Mouse (Mus musculus) stomach, embryonic 15.5 days (tissue): ENCODE measurements around the gene Katnal1. TPM values are rescaled to one million over a fixed set of nuclear protein-coding genes. Genes with fewer than 3 reads are reported as not detected.

ENCODE experiments used
- ATAC-seq: fragments of 200-750 bp; cut with Nextera tagmentation; 2 replicates; pipeline ENCODE4 v1.8.0; 2017; ENCODE audit warnings: low read depth, moderate number of reproducible peaks, moderate TSS enrichment; ENCODE audit not compliant: insufficient read depth, low FRiP score
- H3K27ac ChIP-seq: fragments of 300-500 bp; sonication (generic); 2 replicates; pipeline ENCODE4 v1.5.1; 2015; ENCODE audit warnings: mild to moderate bottlenecking, inconsistent platforms
- H3K27me3 ChIP-seq: fragments of 300-500 bp; sonication (generic); replicated peaks from 2 replicates; pipeline ENCODE4 v1.6.1; 2015; ENCODE audit warnings: inconsistent platforms
- H3K36me3 ChIP-seq: fragments of 300-500 bp; sonication (generic); 2 replicates; pipeline ENCODE4 v1.6.1; 2015; ENCODE audit warnings: inconsistent platforms
- H3K4me1 ChIP-seq: fragments of 300-500 bp; sonication (generic); 2 replicates; pipeline ENCODE4 v1.6.1; 2015; ENCODE audit warnings: inconsistent platforms
- H3K4me2 ChIP-seq: fragments of 300-500 bp; sonication (generic); 2 replicates; pipeline ENCODE4 v1.6.1; 2015; ENCODE audit warnings: mild to moderate bottlenecking, inconsistent platforms
- H3K4me3 ChIP-seq: fragments of 300-500 bp; sonication (generic); replicated peaks from 2 replicates; pipeline ENCODE4 v1.5.1; 2015; ENCODE audit warnings: inconsistent platforms
- H3K9ac ChIP-seq: fragments of 300-500 bp; sonication (generic); 2 replicates; pipeline ENCODE4 v1.6.1; 2015; ENCODE audit warnings: inconsistent platforms
- H3K9me3 ChIP-seq: fragments of 300-500 bp; sonication (generic); 2 replicates; pipeline ENCODE4 v1.6.1; 2016; ENCODE audit warnings: inconsistent platforms
- WGBS: fragments of 180-500 bp; shearing (Covaris S2); methylation state at CpG from one replicate; pipeline ENCODE4 v1.1.7; 2015; 5-methylcytosine and 5-hydroxymethylcytosine counted together
- polyA plus RNA-seq: library from polyadenylated mRNA; unstranded; fragments of >200 nt; fragmentation: Nextera tagmentation; extraction: Ambion mirVana; gene quantifications from 2 replicates; pipeline ENCODE4 v1.2.1, GENCODE M21; 2015

The Katnal1 gene
- polyA plus RNA-seq, 1 experiment from 2014 or later, result 12.2 TPM

GRCm38 (mm10) chr5:148897069-148897702 lies 31.9 kb downstream of the Katnal1 start:
- ATAC-seq, result peak; percentile 85
- H3K9me3 ChIP-seq, result no peaks in the 10 kb centered on the region
- H3K9ac ChIP-seq, result no peak overlapping the region
- H3K27me3 ChIP-seq, result no peaks in the 10 kb centered on the region
- H3K4me2 ChIP-seq, result no peak overlapping the region
- 0 out of 2 replicates have a peak, but pooled peaks cover 6% of the 10 kb centered on the region for H3K4me1 ChIP-seq
- no peak overlapping the region for H3K27ac ChIP-seq
- H3K36me3 ChIP-seq, result peaks cover 12% of the 10 kb centered on the region; the same call in 1 of the 2 replicates
- H3K4me3 ChIP-seq, result no peak overlapping the region
- 60% methylated on average over 14 of the region's 14 CpGs for WGBS

- H3K4me1 ChIP-seq, result 0 out of 2 replicates have a peak, but pooled peaks cover 6% of the 10 kb centered on the region
- H3K9ac ChIP-seq, result no peak overlapping the region
- H3K4me2 ChIP-seq, result no peak overlapping the region
- WGBS, result 70% methylated on average over 10 of the region's 10 CpGs
- peaks cover 8% of the 10 kb centered on the region; the same call in 1 of the 2 replicates for H3K36me3 ChIP-seq
- no peaks in the 10 kb centered on the region for H3K27me3 ChIP-seq
- no peak overlapping the region for H3K4me3 ChIP-seq
- no peak overlapping the region for H3K27ac ChIP-seq
- ATAC-seq, result no peak; the same call in 1 of the 2 replicates
- H3K9me3 ChIP-seq, result no peaks in the 10 kb centered on the region
Observed at GRCm38 (mm10) chr5:148896515-148896914, 32.6 kb downstream of the Katnal1 start.

GRCm38 (mm10) chr5:148895833-148896232 lies 33.3 kb downstream of the Katnal1 start:
- H3K27me3 ChIP-seq, result no peaks in the 10 kb centered on the region
- ATAC-seq, result no peak
- H3K9ac ChIP-seq, result no peak overlapping the region
- H3K9me3 ChIP-seq, result no peaks in the 10 kb centered on the region
- 80% methylated on average over 7 of the region's 7 CpGs for WGBS
- H3K36me3 ChIP-seq, result peaks cover 14% of the 10 kb centered on the region; the same call in 1 of the 2 replicates
- no peak overlapping the region for H3K27ac ChIP-seq
- no peak overlapping the region for H3K4me2 ChIP-seq
- H3K4me1 ChIP-seq, result 0 out of 2 replicates have a peak, but pooled peaks cover 6% of the 10 kb centered on the region
- no peak overlapping the region for H3K4me3 ChIP-seq

- H3K36me3 ChIP-seq, result peaks cover 19% of the 10 kb centered on the region
- no peaks in the 10 kb centered on the region for H3K27me3 ChIP-seq
- H3K4me1 ChIP-seq, result 0 out of 2 replicates have a peak, but pooled peaks cover 6% of the 10 kb centered on the region
- H3K4me3 ChIP-seq, result no peak overlapping the region
- no peak overlapping the region for H3K27ac ChIP-seq
- no peak for ATAC-seq
- WGBS, result 56% methylated on average over 5 of the region's 5 CpGs
- no peaks in the 10 kb centered on the region for H3K9me3 ChIP-seq
- H3K4me2 ChIP-seq, result no peak overlapping the region
- no peak overlapping the region for H3K9ac ChIP-seq
Observed at GRCm38 (mm10) chr5:148895034-148895433, 34.1 kb downstream of the Katnal1 start.

GRCm38 (mm10) chr5:148890237-148890636 lies 38.9 kb downstream of the Katnal1 start:
- Histone ChIP-seq H3K4me2 (no peak overlapping the region), H3K27me3 (no peaks in the 10 kb centered on the region), H3K36me3 (peaks cover 22% of the 10 kb centered on the region), H3K4me1 (no peaks in the 10 kb centered on the region; the same call in 1 of the 2 replicates), H3K9me3 (no peaks in the 10 kb centered on the region), H3K4me3 (no peak overlapping the region), H3K27ac (no peak overlapping the region), H3K9ac (no peak overlapping the region)
- 92% methylated on average over 4 of the region's 4 CpGs for WGBS
- ATAC-seq, result no peak

- Histone ChIP-seq H3K4me1 (no peaks in the 10 kb centered on the region; the same call in 1 of the 2 replicates), H3K27ac (no peak overlapping the region), H3K4me3 (no peak overlapping the region), H3K9me3 (no peaks in the 10 kb centered on the region), H3K9ac (no peak overlapping the region), H3K27me3 (no peaks in the 10 kb centered on the region), H3K36me3 (peaks cover 17% of the 10 kb centered on the region), H3K4me2 (no peak overlapping the region)
- ATAC-seq, result no peak
- 88% methylated on average over 6 of the region's 6 CpGs for WGBS
Observed at GRCm38 (mm10) chr5:148888032-148888431, 41.1 kb downstream of the Katnal1 start.

- Histone ChIP-seq H3K27me3 (no peaks in the 10 kb centered on the region), H3K9ac (no peak overlapping the region), H3K4me2 (peak overlapping the region; percentile 36), H3K27ac (no peak overlapping the region), H3K4me3 (peak overlapping the region; percentile 5; the same call in 1 of the 2 replicates), H3K4me1 (no peaks in the 10 kb centered on the region; the same call in 1 of the 2 replicates), H3K36me3 (peaks cover 9% of the 10 kb centered on the region), H3K9me3 (no peaks in the 10 kb centered on the region)
- peak; percentile 93 for ATAC-seq
- WGBS, result 32% methylated on average over 22 of the region's 22 CpGs
Observed at GRCm38 (mm10) chr5:148885821-148886609, 43.1 kb downstream of the Katnal1 start.

GRCm38 (mm10) chr5:148883671-148884070 lies 45.4 kb downstream of the Katnal1 start:
- 82% methylated on average over 8 of the region's 8 CpGs for WGBS
- H3K36me3 ChIP-seq, result 0 out of 2 replicates have a peak, but pooled peaks cover 3% of the 10 kb centered on the region

GRCm38 (mm10) chr5:148879218-148879617 lies 49.9 kb downstream of the Katnal1 start:
- H3K27ac ChIP-seq, result no peak overlapping the region
- no peak overlapping the region for H3K9ac ChIP-seq
- ATAC-seq, result no peak
- H3K9me3 ChIP-seq, result no peaks in the 10 kb centered on the region
- H3K4me1 ChIP-seq, result no peaks in the 10 kb centered on the region
- 0 out of 2 replicates have a peak, but pooled peaks cover 8% of the 10 kb centered on the region for H3K36me3 ChIP-seq
- H3K4me3 ChIP-seq, result no peak overlapping the region
- WGBS, result 93% methylated on average over 6 of the region's 6 CpGs
- H3K27me3 ChIP-seq, result no peaks in the 10 kb centered on the region
- no peak overlapping the region for H3K4me2 ChIP-seq

More at GRCm38 (mm10) chr5:148883671-148884070, 45.4 kb downstream of the Katnal1 start:
- no peak overlapping the region for H3K27ac ChIP-seq
- no peaks in the 10 kb centered on the region for H3K9me3 ChIP-seq
- no peaks in the 10 kb centered on the region for H3K27me3 ChIP-seq
- H3K4me2 ChIP-seq, result no peak overlapping the region
- no peak overlapping the region for H3K4me3 ChIP-seq
- ATAC-seq, result no peak
- no peak overlapping the region for H3K9ac ChIP-seq
- H3K4me1 ChIP-seq, result no peaks in the 10 kb centered on the region; the same call in 1 of the 2 replicates

GRCm38 (mm10) chr5:148873116-148873515 lies 56.0 kb downstream of the Katnal1 start:
- Histone ChIP-seq H3K9me3 (no peaks in the 10 kb centered on the region), H3K27ac (no peak overlapping the region), H3K27me3 (no peaks in the 10 kb centered on the region), H3K4me3 (no peak overlapping the region), H3K4me2 (no peak overlapping the region), H3K9ac (no peak overlapping the region), H3K4me1 (no peaks in the 10 kb centered on the region), H3K36me3 (0 out of 2 replicates have a peak, but pooled peaks cover 5% of the 10 kb centered on the region)
- WGBS, result 71% methylated on average over 8 of the region's 8 CpGs
- no peak for ATAC-seq

GRCm38 (mm10) chr5:148869583-148869982 lies 59.5 kb downstream of the Katnal1 start:
- Histone ChIP-seq H3K4me2 (no peak overlapping the region), H3K4me3 (no peak overlapping the region), H3K36me3 (no peaks in the 10 kb centered on the region), H3K27me3 (no peaks in the 10 kb centered on the region), H3K27ac (no peak overlapping the region), H3K4me1 (no peaks in the 10 kb centered on the region), H3K9me3 (no peaks in the 10 kb centered on the region), H3K9ac (no peak overlapping the region)
- 37% methylated on average over 3 of the region's 3 CpGs for WGBS
- ATAC-seq, result peak; percentile 79

- no peaks in the 10 kb centered on the region for H3K27me3 ChIP-seq
- no peak overlapping the region for H3K4me3 ChIP-seq
- no peaks in the 10 kb centered on the region for H3K4me1 ChIP-seq
- ATAC-seq, result no peak
- no peaks in the 10 kb centered on the region for H3K9me3 ChIP-seq
- H3K27ac ChIP-seq, result no peak overlapping the region
- H3K36me3 ChIP-seq, result no peaks in the 10 kb centered on the region
- no peak overlapping the region for H3K4me2 ChIP-seq
- no peak overlapping the region for H3K9ac ChIP-seq
- 84% methylated on average over 6 of the region's 6 CpGs for whole genome bisulfite sequencing
Observed at GRCm38 (mm10) chr5:148867766-148868165, 61.4 kb downstream of the Katnal1 start.
